Mouse (Mus musculus) inflammation-experienced regulatory T-cells (primary cell): ENCODE data around the gene Traf4. TPM values are rescaled to one million over a fixed set of nuclear protein-coding genes. Genes with fewer than 3 reads are reported as not detected.

ENCODE experiments used
- polyA plus RNA-seq, 2 experiments: library from polyadenylated mRNA; unstranded; fragments of 100-300 nt; shearing (Covaris generic); gene quantifications; one replicate each; pipeline ENCODE4 v1.2.1; 2017

Gene Traf4
- 10 to 100 TPM; 37.7 to 41.3 TPM for polyA plus RNA-seq

GRCm38 (mm10) chr11:78164924-78165760, at the start of gene Traf4:
Traf4 (minus strand) TSS chr11:78165589.

GRCm38 (mm10) chr11:78193113-78193512, 27.7 kb upstream of the Traf4 start, which contains the start of gene Proca1:
Proca1 (plus strand) TSS chr11:78193392.

GRCm38 (mm10) chr11:78188331-78189233, 23.2 kb upstream of the Traf4 start, which contains the start of gene Rab34:
Rab34 (plus strand) TSS chr11:78188430.

GRCm38 (mm10) chr11:78182961-78183844, 17.8 kb upstream of the Traf4 start, which contains the start of gene Rpl23a:
Rpl23a (minus strand) TSS chr11:78183584.

GRCm38 (mm10) chr11:78176402-78176862, 11.0 kb upstream of the Traf4 start, which contains the start of the genes Nek8 and Tlcd1:
Nek8 (minus strand) TSS chr11:78176675.
Tlcd1 (plus strand) TSS chr11:78176711.

Other genes starting within 250 kb of the Traf4 start
- 1 to 10 TPM in 1 of 2 experiments, under 1 TPM in 1; 0.18 to 1.2 TPM for gene Sez6, start 234.8 kb downstream of the Traf4 start, polyA plus RNA-seq
- 10 to 100 TPM; 39.8 to 49.5 TPM for gene Phf12, start 182.8 kb downstream of the Traf4 start, polyA plus RNA-seq
- gene Dhrs13, start 133.3 kb downstream of the Traf4 start, polyA plus RNA-seq, result 10 to 100 TPM in 1 of 2 experiments, 1 to 10 TPM in 1; 3.5 to 11.3 TPM
- gene Flot2, start 127.7 kb downstream of the Traf4 start, polyA plus RNA-seq, result 10 to 100 TPM; 45.2 to 46.9 TPM
- 10 to 100 TPM; 35.2 to 42.6 TPM for gene Eral1, start 85.2 kb downstream of the Traf4 start, polyA plus RNA-seq
- gene Fam222b, start 70.9 kb downstream of the Traf4 start, polyA plus RNA-seq, result 10 to 100 TPM; 16.4 to 22.2 TPM
- gene Nek8, start 11.1 kb upstream of the Traf4 start, polyA plus RNA-seq, result 10 to 100 TPM; 10.2 to 10.5 TPM
- 1 to 10 TPM; 3.2 to 3.4 TPM for gene Tlcd1, start 11.1 kb upstream of the Traf4 start, polyA plus RNA-seq
- 1,000 to 10,000 TPM; 1,229 to 1,373 TPM for gene Rpl23a, start 18.0 kb upstream of the Traf4 start, polyA plus RNA-seq
- 1 to 10 TPM; 1.6 to 3.9 TPM for gene Rab34, start 22.8 kb upstream of the Traf4 start, polyA plus RNA-seq
- 1 to 10 TPM in 1 of 2 experiments, under 1 TPM in 1; 0.71 to 3.6 TPM for gene Proca1, start 27.8 kb upstream of the Traf4 start, polyA plus RNA-seq
- 100 to 1,000 TPM in 1 of 2 experiments, 10 to 100 TPM in 1; 85.9 to 108 TPM for gene Sdf2, start 80.2 kb upstream of the Traf4 start, polyA plus RNA-seq
- 10 to 100 TPM; 35.7 to 38.9 TPM for gene Supt6, start 80.4 kb upstream of the Traf4 start, polyA plus RNA-seq
- gene 2610507B11Rik, start 96.2 kb upstream of the Traf4 start, polyA plus RNA-seq, result 10 to 100 TPM; 70.9 to 82.1 TPM
- 1 to 10 TPM in 1 of 2 experiments, under 1 TPM in 1; 0.61 to 1.1 TPM for gene BC030499, start 125.3 kb upstream of the Traf4 start, polyA plus RNA-seq
- gene Spag5, start 135.9 kb upstream of the Traf4 start, polyA plus RNA-seq, result 1 to 10 TPM; 1.8 to 2.6 TPM
- 10 to 100 TPM in 1 of 2 experiments, 1 to 10 TPM in 1; 4.7 to 11.9 TPM for gene Aldoc, start 157.4 kb upstream of the Traf4 start, polyA plus RNA-seq
- gene Pigs, start 162.8 kb upstream of the Traf4 start, polyA plus RNA-seq, result 100 to 1,000 TPM in 1 of 2 experiments, 10 to 100 TPM in 1; 97.8 to 113 TPM
- 10 to 100 TPM; 58.4 to 82.5 TPM for gene Unc119, start 177.9 kb upstream of the Traf4 start, polyA plus RNA-seq
- gene Foxn1, start 221.0 kb upstream of the Traf4 start, polyA plus RNA-seq, result under 1 TPM; 0.30 to 0.45 TPM